Mouse (Mus musculus) B cell, adult 62 days (primary cell): ENCODE measurements around the gene Sds. TPM values are rescaled to one million over a fixed set of nuclear protein-coding genes. Genes with fewer than 3 reads are reported as not detected.

ENCODE experiments used
- total RNA-seq: library from RNA; stranded (reverse); gene quantifications from 4 replicates; pipeline ENCODE4 v1.2.4, GENCODE M21; 2023

Gene Sds
- not detected in 4 replicates for total RNA-seq

DNA sequence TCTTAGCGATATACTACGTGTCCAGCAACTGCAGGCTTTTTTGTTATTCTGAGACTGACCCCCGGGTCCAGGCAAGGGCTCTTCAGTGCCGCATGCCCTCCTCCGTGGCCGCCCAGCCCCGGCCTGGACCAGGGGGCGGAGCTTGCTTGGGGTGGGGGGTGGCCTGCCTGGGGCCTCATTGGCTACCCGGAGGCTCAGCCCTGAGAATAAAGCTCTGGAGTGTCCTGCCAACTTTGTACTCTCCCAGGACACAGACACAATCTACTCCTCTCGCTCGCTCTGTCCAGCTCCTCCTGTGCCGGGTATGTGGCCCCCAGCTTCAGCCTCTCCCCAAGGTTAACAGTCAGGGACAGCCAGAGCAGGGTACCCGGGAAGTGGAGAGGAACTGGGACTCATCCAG lies at the start of gene Sds:
TSS of gene Sds (plus strand) at position 231 of the 400 bp plus-strand sequence.

DNA sequence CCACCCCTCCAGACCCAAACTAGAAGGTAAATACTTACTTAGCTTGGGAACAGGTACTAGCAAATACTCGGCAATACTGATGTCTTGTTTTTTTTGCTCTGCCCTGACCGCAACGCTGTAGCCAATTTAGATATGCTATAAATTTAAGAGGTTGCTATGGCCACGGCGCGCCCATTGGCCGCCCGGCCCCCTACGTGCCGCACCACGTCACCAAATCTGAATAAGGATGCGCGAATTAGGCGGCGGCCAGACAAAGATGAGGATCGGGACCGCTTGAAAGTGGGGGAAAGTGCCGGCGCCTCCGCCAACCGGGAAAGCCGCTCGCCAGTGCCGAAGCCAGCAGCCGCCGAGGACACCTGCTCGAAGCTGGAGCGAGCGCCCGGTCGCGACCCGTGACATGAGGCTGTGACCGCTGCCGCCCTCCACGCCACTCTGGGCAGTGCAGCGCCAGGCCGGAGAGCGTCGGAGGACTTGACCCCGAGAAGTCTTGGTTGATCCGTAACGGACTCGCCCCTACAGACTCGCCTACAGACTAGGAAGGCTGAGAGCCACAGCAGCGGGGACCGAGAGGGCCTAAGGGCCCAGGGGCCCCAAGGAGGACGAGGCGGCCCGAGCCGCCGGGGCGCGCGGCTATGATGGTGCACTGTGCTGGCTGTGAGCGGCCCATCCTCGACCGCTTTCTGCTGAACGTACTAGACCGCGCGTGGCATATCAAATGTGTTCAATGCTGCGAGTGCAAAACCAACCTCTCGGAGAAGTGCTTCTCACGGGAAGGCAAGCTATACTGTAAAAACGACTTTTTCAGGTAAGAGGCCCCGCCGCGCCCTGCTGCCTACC lies 44.5 kb upstream of the Sds start, which contains the start of gene Lhx5:
TSS of gene Lhx5 (plus strand) at position 51 of the 837 bp plus-strand sequence.

DNA sequence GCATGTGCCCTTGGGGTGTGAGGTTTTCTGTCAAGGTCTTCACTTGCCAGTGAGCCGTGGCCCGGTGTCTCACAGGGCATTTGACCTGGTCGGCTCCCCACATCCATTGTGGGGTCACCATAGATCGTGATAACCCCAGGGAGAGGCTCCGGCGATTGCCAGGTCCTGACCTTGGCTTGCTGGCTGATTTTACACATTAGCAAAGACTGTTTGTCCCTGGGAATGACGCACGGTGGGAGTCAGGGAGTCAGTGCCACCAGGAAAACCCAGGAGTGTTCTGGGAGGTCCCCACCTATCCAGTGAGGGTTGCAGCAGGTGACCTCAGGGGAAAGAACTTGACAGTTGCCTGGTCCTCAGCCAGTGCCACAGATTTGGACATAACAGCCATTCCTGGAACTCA lies 3.6 kb upstream of the Sds start, which contains the start of gene Sdsl:
TSS of gene Sdsl (minus strand) at position 41 of the 400 bp plus-strand sequence.

DNA sequence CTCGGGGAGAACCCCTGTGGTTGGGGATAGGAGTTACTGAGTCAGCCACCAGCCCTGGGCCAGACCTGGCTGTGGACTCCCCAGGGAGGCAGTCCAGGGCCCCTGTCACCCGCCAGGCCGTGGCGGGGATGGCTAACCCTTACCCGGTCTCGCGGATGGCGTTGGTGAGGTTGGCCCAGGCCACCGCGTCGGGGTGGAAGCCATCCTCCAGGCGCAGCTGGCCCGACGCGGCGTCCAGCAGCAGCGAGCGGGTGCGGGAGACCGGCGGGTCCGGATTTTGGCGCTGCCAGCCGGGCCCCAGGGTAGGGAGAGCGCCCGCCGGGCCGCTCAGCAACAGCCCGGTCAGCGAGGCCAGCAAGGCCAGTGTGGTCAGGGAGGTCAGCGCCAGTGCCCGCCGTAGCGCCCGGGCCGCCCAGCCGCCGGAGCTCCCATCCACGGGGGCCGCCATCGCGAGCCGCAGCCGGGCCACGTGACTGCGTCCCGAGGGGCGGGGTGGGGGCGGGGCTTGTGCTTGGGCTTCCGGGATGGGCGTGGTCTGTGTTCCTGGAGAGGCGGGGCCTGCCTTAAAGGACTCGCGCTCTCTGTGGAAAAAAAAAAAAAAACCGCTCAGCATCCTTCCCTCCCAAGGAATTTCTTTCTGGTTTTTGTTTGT lies 26.9 kb downstream of the Sds start, which contains the start of gene Plbd2:
TSS of gene Plbd2 (minus strand) at position 482 of the 652 bp plus-strand sequence.

DNA sequence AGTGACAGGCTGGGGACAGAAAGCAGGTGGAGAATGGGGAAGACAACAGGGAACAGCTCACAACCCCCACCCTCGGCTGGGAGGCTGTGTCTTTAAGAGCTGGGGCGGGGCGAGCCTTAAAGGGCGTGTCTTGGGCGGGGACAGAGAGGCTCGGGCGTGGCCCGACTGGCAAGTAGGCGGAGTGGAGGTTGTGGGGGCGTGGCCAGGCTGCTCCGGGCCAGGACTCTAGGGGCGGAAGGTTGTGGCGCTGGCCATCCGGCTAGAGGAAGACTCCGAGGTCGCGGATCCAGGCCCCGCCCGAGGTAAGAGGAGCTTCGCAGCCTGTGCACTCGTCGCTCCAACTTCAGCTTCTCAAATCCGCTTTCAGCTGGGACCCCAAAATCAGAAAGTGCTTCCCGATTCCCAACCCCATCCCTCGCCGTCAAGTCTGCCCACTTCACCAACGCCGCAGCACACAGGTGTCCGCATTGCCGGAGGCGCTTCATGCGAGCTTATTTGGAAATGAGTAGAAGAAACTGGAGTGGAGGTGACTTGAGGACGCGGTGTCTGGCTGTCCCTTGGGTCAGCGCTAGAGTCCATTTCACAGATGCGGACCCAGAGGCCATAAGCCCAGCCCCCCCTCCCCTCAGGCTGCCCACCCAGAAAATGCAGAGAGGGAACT lies 34.8 kb downstream of the Sds start, which contains the start of gene Slc8b1:
TSS of gene Slc8b1 (plus strand) at position 187 of the 661 bp plus-strand sequence.

Other genes starting within 250 kb of the Sds start
- gene Lhx5, start 44.8 kb upstream of the Sds start, total RNA-seq = 0.21 TPM in 1 of 4 replicates, not detected in the others
- gene Sdsl, start 3.7 kb upstream of the Sds start, total RNA-seq = not detected in 4 replicates
- 29.8 to 35.9 TPM (median 33.5 TPM) in 4 replicates for gene Plbd2, start 27.1 kb downstream of the Sds start, total RNA-seq
- gene Slc8b1, start 34.6 kb downstream of the Sds start, total RNA-seq = 11.4 to 19.2 TPM (median 13.0 TPM) in 4 replicates
- gene Tpcn1, start 112.1 kb downstream of the Sds start, total RNA-seq = 40.1 to 50.7 TPM (median 44.5 TPM) in 4 replicates
- not detected in 4 replicates for gene Iqcd, start 112.5 kb downstream of the Sds start, total RNA-seq
- gene Rita1, start 136.1 kb downstream of the Sds start, total RNA-seq = 4.4 to 7.2 TPM (median 5.3 TPM) in 4 replicates
- gene Ddx54, start 136.2 kb downstream of the Sds start, total RNA-seq = 159 to 178 TPM (median 172 TPM) in 4 replicates
- not detected in 4 replicates for gene Cfap73, start 157.7 kb downstream of the Sds start, total RNA-seq
- gene Rasal1, start 172.3 kb downstream of the Sds start, total RNA-seq = 48.7 to 62.6 TPM (median 52.0 TPM) in 4 replicates
- 228 to 277 TPM (median 246 TPM) in 4 replicates for gene Dtx1, start 235.4 kb downstream of the Sds start, total RNA-seq